Mouse (Mus musculus): ENCODE measurements around the gene Rere. TPM values are rescaled to one million over a fixed set of nuclear protein-coding genes. Genes with fewer than 3 reads are reported as not detected.

Rere gene
- polyA plus RNA-seq (2015; fragmentation: Nextera tagmentation; extraction: Ambion mirVana), result 42.4 and 43.6 TPM in 2 replicates

DNA sequence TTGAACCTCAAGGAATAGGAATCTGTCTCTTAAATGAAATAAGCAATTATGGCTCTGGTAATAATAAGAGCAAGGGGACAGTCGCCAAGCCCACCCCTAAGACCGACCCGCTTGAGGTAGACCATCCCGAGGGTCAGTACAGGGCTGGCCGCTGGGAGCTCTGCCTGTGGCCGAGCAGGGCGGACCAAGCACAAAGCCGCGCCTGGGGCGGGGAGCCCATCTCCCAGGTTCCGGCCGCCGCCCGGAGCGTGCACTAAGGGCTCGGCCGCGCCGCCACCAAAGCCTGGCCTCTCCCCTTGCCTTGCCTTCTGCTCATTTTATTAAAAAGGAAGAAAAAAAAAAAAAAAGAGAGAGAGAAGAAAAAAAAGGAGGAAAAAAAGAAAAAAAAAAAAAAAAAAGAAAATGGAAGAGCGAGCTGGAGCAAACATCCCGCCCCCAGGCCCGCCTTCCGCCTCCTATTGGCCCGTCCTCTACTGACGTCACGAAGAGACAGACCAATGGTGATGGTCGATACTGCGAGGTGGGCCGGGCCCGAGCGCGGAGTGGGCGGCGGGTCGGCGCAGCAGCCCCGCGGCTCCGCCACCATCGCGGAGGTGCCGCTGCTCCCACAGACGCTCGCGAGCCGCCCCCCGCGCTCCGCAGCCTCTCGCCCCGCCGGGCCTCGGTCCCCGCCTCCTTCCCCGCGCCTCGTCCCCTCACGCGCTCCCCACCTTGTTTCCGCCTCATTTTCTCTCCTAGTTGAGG lies at the start of gene Rere:
Gene Rere (plus strand): TSS at position 629 of the 744 bp plus-strand sequence.
- H3K4me1 ChIP-seq (replicated peaks), result peaks cover 34% of the 10 kb centered on the region
- H3K9ac ChIP-seq (replicated peaks), result peak within 1 kb of the TSS; percentile 99
- no peaks in the 10 kb centered on the region for H3K27me3 ChIP-seq
- H3K9me3 ChIP-seq, result no peaks in the 10 kb centered on the region
- no peaks in the 10 kb centered on the region for H3K36me3 ChIP-seq
- peak within 1 kb of the TSS; percentile 87 for H3K4me3 ChIP-seq (replicated peaks)
- peak within 1 kb of the TSS; percentile 84 for H3K4me2 ChIP-seq (replicated peaks)
- peak; percentile 98 for ATAC-seq
- H3K27ac ChIP-seq, result peak within 1 kb of the TSS; percentile 97
- under 1% methylated on average over 60 of the region's 60 CpGs for WGBS

DNA sequence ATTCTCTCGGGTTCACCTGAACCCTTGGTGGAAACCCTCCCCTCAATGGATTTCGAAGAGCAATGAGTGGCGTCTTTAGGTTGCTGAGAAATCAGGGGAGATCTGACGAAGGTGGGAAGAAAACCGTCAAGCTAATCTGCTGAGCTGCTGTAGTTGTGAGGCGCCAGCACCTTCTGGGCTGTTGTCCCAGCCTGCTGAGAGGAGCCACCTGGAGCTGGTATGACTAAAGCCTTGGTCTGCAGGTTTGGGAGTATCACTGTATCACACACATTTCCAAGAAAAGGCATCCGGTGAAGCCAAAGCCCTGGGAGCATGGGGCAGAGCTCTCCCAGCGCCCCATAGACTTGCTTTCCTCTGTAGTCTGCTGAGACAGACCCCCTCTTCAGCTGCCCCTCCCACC lies 49.6 kb upstream of the Rere start:
- H3K4me2 ChIP-seq (replicated peaks), result no peak overlapping the region
- no peaks in the 10 kb centered on the region for H3K36me3 ChIP-seq
- 56% methylated on average over 8 of the region's 8 CpGs for WGBS
- H3K4me1 ChIP-seq (replicated peaks), result peaks cover 37% of the 10 kb centered on the region
- no peak overlapping the region for H3K9ac ChIP-seq (replicated peaks)
- ATAC-seq, result no peak
- no peak overlapping the region for H3K27ac ChIP-seq
- H3K9me3 ChIP-seq, result no peaks in the 10 kb centered on the region
- peaks cover 7% of the 10 kb centered on the region for H3K27me3 ChIP-seq
- no peak overlapping the region for H3K4me3 ChIP-seq (replicated peaks)

DNA sequence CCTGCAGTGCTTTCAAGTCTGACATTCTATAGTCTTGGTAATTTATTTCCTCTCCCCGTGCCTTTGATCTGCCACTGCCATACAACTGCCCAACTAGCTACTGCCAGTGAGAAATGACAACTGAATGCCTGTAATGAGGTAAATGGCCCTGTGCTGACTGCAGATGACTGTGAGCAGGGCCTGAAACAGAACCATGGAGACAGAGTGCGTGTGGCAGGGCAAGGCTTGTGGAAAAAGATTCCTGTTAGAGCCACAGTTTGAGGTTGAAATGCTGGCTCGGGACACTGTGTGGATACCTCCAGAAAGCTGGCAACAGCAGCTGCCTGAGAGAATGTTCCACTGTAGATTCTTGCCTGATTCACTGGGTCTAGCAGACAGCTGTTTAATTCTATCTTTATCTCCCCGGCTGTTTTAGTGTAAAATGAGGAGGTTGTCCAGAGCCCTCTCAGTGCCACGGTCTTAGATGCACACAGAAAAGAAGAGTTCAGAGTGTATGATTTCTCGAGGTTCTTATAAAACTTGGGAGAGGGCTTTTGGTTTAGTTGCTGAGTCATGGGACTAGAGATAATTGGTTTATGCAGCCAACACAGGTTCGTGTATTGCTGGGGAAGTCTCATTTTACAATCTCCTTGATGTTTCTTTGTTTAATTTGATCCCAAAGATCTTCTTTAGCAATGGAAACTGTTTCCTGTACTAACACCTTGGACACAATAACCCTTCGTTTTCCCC lies 46.7 kb upstream of the Rere start:
- WGBS, result 46% methylated on average over 8 of the region's 8 CpGs
- Histone ChIP-seq H3K4me1 (replicated peaks) (peaks cover 51% of the 10 kb centered on the region), H3K36me3 (no peaks in the 10 kb centered on the region)

DNA sequence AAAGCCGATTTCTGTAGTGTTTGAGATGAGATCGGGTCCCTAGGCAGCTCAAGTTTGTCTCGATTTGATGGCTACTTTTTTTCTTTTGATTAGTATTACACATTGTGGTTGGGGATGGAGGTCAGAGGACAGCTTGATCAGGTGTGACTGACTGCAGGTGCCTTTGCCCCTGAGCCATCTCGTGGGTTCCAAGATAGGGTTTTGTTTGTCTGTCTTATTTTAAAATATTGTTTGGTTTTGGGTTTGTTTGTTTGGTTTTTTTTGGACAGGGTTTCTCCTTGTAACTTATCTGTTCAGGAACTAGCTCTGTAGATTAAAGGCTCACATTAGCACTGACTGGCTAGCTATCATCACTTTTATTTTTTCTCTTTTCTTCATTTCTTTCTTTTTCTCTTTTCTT lies 45.9 kb upstream of the Rere start:
- peaks cover 7% of the 10 kb centered on the region for H3K27me3 ChIP-seq
- H3K36me3 ChIP-seq, result peaks cover 3% of the 10 kb centered on the region; the same call in 1 of the 2 replicates
- H3K4me1 ChIP-seq (replicated peaks), result peaks cover 51% of the 10 kb centered on the region
- no peak for ATAC-seq
- WGBS, result 92% methylated on average over 4 of the region's 4 CpGs
- H3K9me3 ChIP-seq, result no peaks in the 10 kb centered on the region
- no peak overlapping the region for H3K4me3 ChIP-seq (replicated peaks)
- H3K9ac ChIP-seq (replicated peaks), result no peak overlapping the region
- no peak overlapping the region for H3K4me2 ChIP-seq (replicated peaks)
- peak overlapping the region; percentile 11; the same call in 1 of the 2 replicates for H3K27ac ChIP-seq

More for the DNA sequence above, 46.7 kb upstream of the Rere start:
- ATAC-seq, result no peak
- H3K4me3 ChIP-seq (replicated peaks), result no peak overlapping the region
- peak overlapping the region; percentile 44 for H3K27ac ChIP-seq
- no peak overlapping the region for H3K4me2 ChIP-seq (replicated peaks)
- peaks cover 7% of the 10 kb centered on the region for H3K27me3 ChIP-seq
- no peaks in the 10 kb centered on the region for H3K9me3 ChIP-seq
- no peak overlapping the region for H3K9ac ChIP-seq (replicated peaks)

DNA sequence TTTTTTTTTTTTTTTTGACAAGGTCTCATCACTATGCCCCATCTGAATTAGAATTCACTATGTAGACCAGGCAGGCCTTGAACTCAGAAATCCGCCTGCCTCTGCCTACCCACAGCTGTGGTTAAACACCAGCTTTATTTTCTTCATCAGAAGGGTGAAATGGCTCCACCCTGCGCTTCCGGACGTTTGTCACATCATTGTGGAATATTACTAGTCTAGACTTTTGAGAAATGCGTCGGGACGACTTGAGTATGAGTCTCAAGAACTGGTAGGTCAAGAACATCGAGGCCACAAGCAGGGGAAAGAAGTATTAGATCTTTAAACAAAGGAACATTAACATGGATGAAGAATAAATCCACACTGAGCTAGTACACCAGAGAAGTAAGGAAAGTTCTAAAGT lies 45.4 kb upstream of the Rere start:
- peaks cover 51% of the 10 kb centered on the region for H3K4me1 ChIP-seq (replicated peaks)
- no peak for ATAC-seq
- WGBS, result 83% methylated on average over 8 of the region's 8 CpGs

DNA sequence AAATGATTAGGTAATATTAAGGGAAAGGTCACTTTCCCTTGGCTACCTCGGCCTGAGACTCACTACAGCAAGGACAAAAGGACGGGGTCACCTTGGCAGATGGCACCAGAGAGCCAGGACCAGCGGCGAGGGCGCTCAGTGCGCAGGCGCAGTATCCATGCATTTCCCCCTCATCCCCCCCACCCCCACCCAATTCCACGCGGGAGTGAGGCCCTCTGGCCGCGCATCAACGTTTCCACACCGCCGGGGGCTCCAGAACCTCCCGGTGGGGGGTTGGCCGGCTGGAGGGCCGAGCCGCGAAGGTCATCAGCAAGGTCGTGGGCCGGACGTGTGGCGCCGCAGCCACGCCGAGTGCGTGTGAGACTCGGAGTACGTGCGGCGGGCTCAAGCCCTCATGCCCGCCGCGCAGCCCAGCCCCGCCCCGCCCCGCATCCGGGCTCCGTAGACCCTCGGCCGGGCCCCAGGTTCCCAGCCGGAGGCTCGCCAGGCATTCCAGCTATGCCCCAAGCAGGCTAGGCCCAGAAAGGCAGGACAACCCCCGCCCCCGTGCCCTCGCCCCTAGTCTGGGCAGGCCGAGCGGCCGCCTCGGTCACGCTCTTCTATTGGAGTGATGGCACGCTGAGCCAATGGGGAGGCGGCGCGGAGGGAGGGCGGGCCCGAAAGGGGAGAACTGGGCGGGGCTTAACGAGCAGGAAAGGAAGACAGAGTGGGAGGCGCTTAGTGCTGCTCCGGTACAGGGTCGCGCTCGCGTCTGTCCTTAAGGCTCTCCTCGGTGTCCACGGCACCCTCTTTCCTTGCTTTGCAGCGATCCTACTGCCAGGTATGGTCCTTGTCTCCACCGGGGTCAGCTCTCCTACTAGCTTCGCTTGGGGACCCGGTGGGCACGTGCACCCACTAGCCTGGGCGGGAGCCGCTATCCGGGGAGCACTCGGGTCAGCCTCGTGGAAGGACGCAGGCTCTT lies 44.6 kb upstream of the Rere start, which contains the start of gene Eno1:
Gene Eno1 (plus strand): TSS at position 201 of the 961 bp plus-strand sequence.
- Histone ChIP-seq H3K27me3 (peaks cover 4% of the 10 kb centered on the region), H3K4me3 (replicated peaks) (peak within 1 kb of the TSS; percentile 85), H3K36me3 (peaks cover 14% of the 10 kb centered on the region), H3K9ac (replicated peaks) (peak within 1 kb of the TSS; percentile 90), H3K27ac (peak within 1 kb of the TSS; percentile 100), H3K9me3 (no peaks in the 10 kb centered on the region), H3K4me2 (replicated peaks) (peak within 1 kb of the TSS; percentile 93), H3K4me1 (replicated peaks) (peaks cover 51% of the 10 kb centered on the region)
- peak; percentile 98 for ATAC-seq
- WGBS, result under 1% methylated on average over 78 of the region's 78 CpGs

More for the DNA sequence above, 45.4 kb upstream of the Rere start:
- peak overlapping the region; percentile 100 for H3K27ac ChIP-seq
- peaks cover 6% of the 10 kb centered on the region for H3K36me3 ChIP-seq
- peak overlapping the region; percentile 85 for H3K4me3 ChIP-seq (replicated peaks)
- peaks cover 7% of the 10 kb centered on the region for H3K27me3 ChIP-seq
- H3K9me3 ChIP-seq, result no peaks in the 10 kb centered on the region
- peak overlapping the region; percentile 90 for H3K9ac ChIP-seq (replicated peaks)
- peak overlapping the region; percentile 93 for H3K4me2 ChIP-seq (replicated peaks)

DNA sequence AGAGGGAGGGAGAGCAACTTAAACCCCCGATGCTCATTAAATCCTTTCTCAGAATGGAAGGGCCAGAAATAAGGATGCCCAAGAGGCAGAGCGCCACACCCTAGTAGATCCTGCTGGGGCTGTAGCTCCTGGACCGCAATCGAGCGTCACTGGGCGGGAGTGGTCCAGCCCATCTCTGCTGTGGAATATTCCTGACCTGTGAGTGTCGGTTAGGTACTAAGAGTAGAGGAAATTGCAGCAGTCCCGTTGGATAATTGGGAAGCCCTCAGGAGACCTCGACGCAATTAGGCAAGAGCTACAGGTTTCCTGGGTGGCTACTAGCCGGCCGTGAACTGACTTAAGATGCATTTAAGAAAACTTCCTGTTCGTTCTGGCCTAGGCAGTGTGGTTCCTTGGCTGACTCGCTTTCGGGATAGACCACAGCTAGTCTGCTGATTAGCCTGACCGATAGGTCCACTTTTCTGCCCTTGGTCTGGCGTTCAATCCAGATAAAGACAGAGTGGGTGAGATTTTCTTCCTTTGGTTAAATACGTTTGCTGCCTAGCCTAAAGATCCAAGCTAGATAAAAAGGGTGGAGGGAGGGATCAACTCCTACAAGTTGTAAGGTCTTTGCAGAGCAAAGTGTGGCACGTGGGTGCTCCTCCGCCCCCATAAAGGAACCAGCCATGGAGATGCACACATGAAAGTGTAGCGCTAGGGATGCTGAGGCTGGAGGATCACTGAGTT lies 43.6 kb upstream of the Rere start:
- peak overlapping the region; percentile 100 for H3K27ac ChIP-seq
- peak overlapping the region; percentile 90 for H3K9ac ChIP-seq (replicated peaks)
- H3K4me1 ChIP-seq (replicated peaks), result peaks cover 50% of the 10 kb centered on the region
- no peak for ATAC-seq
- H3K9me3 ChIP-seq, result no peaks in the 10 kb centered on the region
- peak overlapping the region; percentile 93 for H3K4me2 ChIP-seq (replicated peaks)
- H3K27me3 ChIP-seq, result no peaks in the 10 kb centered on the region
- peaks cover 24% of the 10 kb centered on the region for H3K36me3 ChIP-seq
- WGBS, result under 1% methylated on average over 21 of the region's 21 CpGs
- H3K4me3 ChIP-seq (replicated peaks), result peak overlapping the region; percentile 85

DNA sequence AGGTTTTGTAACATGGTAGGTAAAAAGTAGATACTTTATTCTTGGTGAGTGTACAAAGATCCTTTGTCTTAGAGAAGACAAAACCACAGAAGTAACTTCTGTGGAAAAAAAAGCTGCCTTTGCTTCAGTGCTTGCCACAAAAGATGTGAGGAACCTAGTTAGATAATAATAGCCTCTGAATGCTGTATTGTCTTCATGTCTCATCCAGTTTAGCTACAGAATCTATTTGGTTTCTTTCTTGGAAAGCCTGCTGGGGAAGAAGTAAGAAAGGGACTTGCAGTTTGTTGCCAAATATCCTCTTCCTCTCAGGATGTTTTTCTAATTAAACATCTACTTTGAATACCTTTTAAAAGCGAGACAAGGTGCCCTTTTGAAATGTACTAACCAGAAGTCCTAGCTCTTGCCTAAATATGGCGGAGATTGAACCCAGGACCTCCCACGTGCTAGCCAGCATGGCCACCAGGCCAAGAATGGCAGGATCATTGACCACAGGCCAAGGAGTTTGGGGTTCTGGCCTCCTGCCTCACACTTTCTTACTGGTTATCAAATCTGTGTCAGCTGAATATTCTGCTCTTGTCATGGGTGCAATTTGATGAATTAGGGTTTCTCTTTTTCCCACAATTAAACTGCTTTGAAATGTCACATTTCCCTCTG lies 42.9 kb upstream of the Rere start:
- Histone ChIP-seq H3K4me3 (replicated peaks) (peak overlapping the region; percentile 85), H3K9ac (replicated peaks) (peak overlapping the region; percentile 90), H3K27ac (no peak overlapping the region), H3K4me2 (replicated peaks) (peak overlapping the region; percentile 93), H3K27me3 (no peaks in the 10 kb centered on the region), H3K36me3 (peaks cover 31% of the 10 kb centered on the region), H3K9me3 (no peaks in the 10 kb centered on the region), H3K4me1 (replicated peaks) (peaks cover 50% of the 10 kb centered on the region)
- WGBS, result 5% methylated on average over 3 of the region's 3 CpGs
- no peak for ATAC-seq

DNA sequence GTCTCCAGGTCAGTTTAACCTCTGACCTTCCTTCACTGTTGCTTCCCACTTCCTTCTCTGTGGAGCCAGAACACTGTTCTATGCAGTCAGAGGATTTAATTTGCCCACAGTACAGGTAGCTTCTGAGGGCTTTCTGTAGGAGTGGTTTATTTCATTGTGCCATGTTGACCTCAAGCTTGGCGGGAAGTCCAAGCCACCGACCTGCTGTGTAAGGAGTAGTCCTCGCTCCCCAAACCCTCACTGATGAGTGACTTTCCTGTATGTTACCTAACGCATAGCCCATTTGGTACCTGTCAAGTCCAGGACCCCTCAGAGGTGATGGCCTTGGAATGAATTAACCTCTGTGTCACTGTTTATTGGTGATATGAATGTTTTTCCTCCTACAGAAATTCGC lies 42.4 kb upstream of the Rere start:
- peaks cover 36% of the 10 kb centered on the region for H3K36me3 ChIP-seq
- no peaks in the 10 kb centered on the region for H3K27me3 ChIP-seq
- no peak overlapping the region for H3K27ac ChIP-seq
- 34% methylated on average over 5 of the region's 5 CpGs for WGBS
- no peaks in the 10 kb centered on the region for H3K9me3 ChIP-seq
- H3K4me1 ChIP-seq (replicated peaks), result peaks cover 50% of the 10 kb centered on the region
- peak overlapping the region; percentile 93 for H3K4me2 ChIP-seq (replicated peaks)
- peak overlapping the region; percentile 85 for H3K4me3 ChIP-seq (replicated peaks)
- ATAC-seq, result no peak
- peak overlapping the region; percentile 90 for H3K9ac ChIP-seq (replicated peaks)

DNA sequence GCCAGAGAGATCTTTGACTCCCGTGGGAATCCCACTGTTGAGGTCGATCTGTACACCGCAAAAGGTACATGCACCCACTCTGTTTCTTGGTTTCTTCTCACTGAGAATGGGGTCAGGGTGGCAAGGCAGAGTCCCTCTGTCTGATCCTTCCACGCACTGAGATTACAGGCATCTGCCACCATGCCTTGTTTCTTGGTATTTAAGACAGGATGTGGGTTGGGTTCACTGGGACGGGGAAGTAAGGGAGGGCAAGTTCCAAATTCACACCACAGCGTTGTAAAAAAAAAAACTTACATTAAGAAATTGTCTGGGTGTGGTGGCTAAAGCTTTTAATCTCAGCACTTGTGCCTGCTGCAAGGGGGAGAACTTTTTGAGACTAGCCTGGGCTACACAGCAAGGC lies 41.9 kb upstream of the Rere start:
- H3K4me1 ChIP-seq (replicated peaks), result peaks cover 47% of the 10 kb centered on the region
- WGBS, result 45% methylated on average over 6 of the region's 6 CpGs

More for the DNA sequence above, 41.9 kb upstream of the Rere start:
- peaks cover 41% of the 10 kb centered on the region for H3K36me3 ChIP-seq
- H3K27me3 ChIP-seq, result no peaks in the 10 kb centered on the region
- H3K4me3 ChIP-seq (replicated peaks), result peak overlapping the region; percentile 85
- H3K9me3 ChIP-seq, result no peaks in the 10 kb centered on the region
- peak overlapping the region; percentile 93 for H3K4me2 ChIP-seq (replicated peaks)
- peak overlapping the region; percentile 90; the same call in 1 of the 2 replicates for H3K9ac ChIP-seq (replicated peaks)
- ATAC-seq, result no peak
- H3K27ac ChIP-seq, result no peak overlapping the region
